ENCODE assay signal across 8 mouse cellular contexts in genomic region chr2:163534958-163535524, GRCm38 (mm10). TPM values are rescaled to one million over a fixed set of nuclear protein-coding genes. Genes with fewer than 3 reads are reported as not detected.
DNase-seq lines count a peak whose midpoint lies in the region; ATAC-seq lines count a peak whose summit lies in the region.

No protein-coding gene starts in this region.

- no peaks in the 10 kb centered on the region for H3K27me3 ChIP-seq in hindbrain, embryonic 14.5 days (ENCODE audit: control insufficient read depth, insufficient read depth, low read length)

- 13% methylated on average over 22 of the region's 22 CpGs for WGBS in hindbrain, embryonic 14.5 days

- peak; percentile 90 for DNase-seq in R1 (ENCODE audit: low read depth, low spot score)
- peak; percentile 94 to 98 for DNase-seq in cerebellum, postnatal 14 days
- peak; percentile 89 to 95 for DNase-seq in frontal cortex, postnatal 25 days (ENCODE audit: low spot score in 2 of 2)
- DNase-seq in hindbrain, embryonic 14.5 days (ENCODE audit: low spot score): peak; percentile 99
- DNase-seq in layer of hippocampus, postnatal 36 days: peak; percentile 81 to 83
- DNase-seq in lung, postnatal 25 days (ENCODE audit: low spot score): peak; percentile 89
- DNase-seq in retina, adult 2 months (ENCODE audit: low read depth, low spot score): peak; percentile 81
- peak; percentile 86 for DNase-seq in thymus, postnatal 25 days

- no peaks in the 10 kb centered on the region for H3K36me3 ChIP-seq in hindbrain, embryonic 14.5 days (replicated peaks; ENCODE audit: control insufficient read depth, insufficient read depth)

- H3K9ac ChIP-seq in hindbrain, embryonic 14.5 days: peak overlapping the region; percentile 54

- H3K4me3 ChIP-seq in hindbrain, embryonic 14.5 days (replicated peaks; ENCODE audit: low read length): peak overlapping the region; percentile 18; the same call in 1 of the 2 replicates

- no peaks in the 10 kb centered on the region for H3K4me1 ChIP-seq in hindbrain, embryonic 14.5 days (replicated peaks; ENCODE audit: control insufficient read depth, insufficient read depth, low read length)

- peak overlapping the region; percentile 57 for H3K4me2 ChIP-seq in hindbrain, embryonic 14.5 days (replicated peaks)

- H3K9me3 ChIP-seq in hindbrain, embryonic 14.5 days (ENCODE audit: control insufficient read depth, low read length): no peaks in the 10 kb centered on the region

- no peak overlapping the region for H3K27ac ChIP-seq in hindbrain, embryonic 14.5 days

- ATAC-seq in hindbrain, embryonic 14.5 days (ENCODE audit: low FRiP score): peak; percentile 69; the same call in 1 of the 2 replicates

RNA-seq across cellular contexts. Expression of gene Hnf4a, which starts 28.4 kb away (rescaled TPM):
- polyA plus RNA-seq in hindbrain, embryonic 14.5 days (2014; fragmentation: Nextera tagmentation; extraction: Ambion mirVana): not detected in 2 replicates
- total RNA-seq in layer of hippocampus, postnatal 36 days (2021): not detected

RNA-seq across cellular contexts. Expression of gene R3hdml, which starts 42.9 kb away (rescaled TPM):
- 0.26 and 0.29 TPM in 2 replicates for polyA plus RNA-seq in hindbrain, embryonic 14.5 days (2014; fragmentation: Nextera tagmentation; extraction: Ambion mirVana)
- not detected for total RNA-seq in layer of hippocampus, postnatal 36 days (2021)
